Mouse (Mus musculus) brain, embryonic 14.5 days (tissue): ENCODE measurements around the gene Eif5. TPM values are rescaled to one million over a fixed set of nuclear protein-coding genes. Genes with fewer than 3 reads are reported as not detected.
A peak's percentile ranks its signal among the peaks of the same experiment; 100 is the strongest.

Source experiments
- DNase-seq: peaks from one replicate; pipeline ENCODE4 v3.0.0-alpha.2; 2011; ENCODE audit warnings: low read depth
- CTCF ChIP-seq: fragments of 200-500 bp; IDR thresholded peaks from 2 replicates; pipeline ENCODE4 v1.5.1; 2012; ENCODE audit warnings: inconsistent platforms, mild to moderate bottlenecking, moderate library complexity, borderline replicate concordance; ENCODE audit not compliant: insufficient read depth, insufficient read length; ENCODE audit errors: extremely low read depth
- POLR2A ChIP-seq: fragments of 200-500 bp; IDR thresholded peaks from 2 replicates; pipeline ENCODE4 v1.6.1; 2012; ENCODE audit warnings: mild to moderate bottlenecking, inconsistent platforms, borderline replicate concordance; ENCODE audit not compliant: poor library complexity, insufficient read depth, insufficient read length, severe bottlenecking; ENCODE audit errors: extremely low read depth
- polyA plus RNA-seq: library from polyadenylated mRNA; depleted of rRNA; stranded (reverse); fragments of >200 nt; gene quantifications from 2 replicates; pipeline ENCODE4 v1.2.3, GENCODE M21; 2012

Eif5 gene
- polyA plus RNA-seq, 1 experiment = 167 TPM

DNA sequence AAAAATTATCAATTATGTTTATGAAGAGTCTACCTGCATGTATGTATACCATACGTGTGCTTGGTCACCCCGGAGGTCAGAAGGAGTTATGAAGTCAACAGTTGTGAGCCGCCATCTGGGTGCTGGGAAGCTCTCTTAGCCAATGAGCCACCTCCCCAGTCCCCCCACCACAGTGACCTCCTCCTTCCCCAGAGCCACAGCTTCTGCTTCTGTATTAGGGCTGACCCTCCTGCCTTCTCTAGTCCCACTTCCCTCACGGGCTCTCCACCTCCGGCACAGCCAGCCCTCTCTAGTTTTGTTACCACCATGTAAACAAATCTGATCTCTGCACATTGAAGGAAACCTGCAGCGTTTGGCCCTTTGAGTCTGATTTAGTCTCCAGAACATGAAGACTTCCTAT is 19.7 kb downstream of the Eif5 start:
- DNase-seq = no peak
- TF ChIP-seq CTCF = no peak
- TF ChIP-seq POLR2A = no peak

DNA sequence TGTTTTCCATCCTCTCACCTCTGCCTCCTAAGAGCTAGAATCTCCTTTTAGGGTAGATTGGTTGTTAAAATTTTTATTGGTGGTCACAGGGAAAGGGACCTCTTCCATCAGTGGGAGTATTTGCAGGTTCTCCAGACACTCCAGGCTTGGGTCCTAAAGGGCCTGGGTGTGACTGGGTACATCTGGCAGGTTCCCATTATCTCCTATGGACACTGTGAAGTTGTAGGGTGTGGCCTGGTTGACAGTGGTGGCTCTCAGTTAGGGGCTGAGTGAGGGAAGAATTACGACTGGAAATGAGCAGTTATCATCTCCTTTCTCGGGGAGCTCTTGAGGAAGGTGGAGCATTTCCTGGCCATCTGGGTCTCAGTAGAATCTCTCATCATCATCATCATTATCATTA is 20.8 kb downstream of the Eif5 start:
- TF ChIP-seq POLR2A (no peak), CTCF (no peak)
- DNase-seq = no peak

DNA sequence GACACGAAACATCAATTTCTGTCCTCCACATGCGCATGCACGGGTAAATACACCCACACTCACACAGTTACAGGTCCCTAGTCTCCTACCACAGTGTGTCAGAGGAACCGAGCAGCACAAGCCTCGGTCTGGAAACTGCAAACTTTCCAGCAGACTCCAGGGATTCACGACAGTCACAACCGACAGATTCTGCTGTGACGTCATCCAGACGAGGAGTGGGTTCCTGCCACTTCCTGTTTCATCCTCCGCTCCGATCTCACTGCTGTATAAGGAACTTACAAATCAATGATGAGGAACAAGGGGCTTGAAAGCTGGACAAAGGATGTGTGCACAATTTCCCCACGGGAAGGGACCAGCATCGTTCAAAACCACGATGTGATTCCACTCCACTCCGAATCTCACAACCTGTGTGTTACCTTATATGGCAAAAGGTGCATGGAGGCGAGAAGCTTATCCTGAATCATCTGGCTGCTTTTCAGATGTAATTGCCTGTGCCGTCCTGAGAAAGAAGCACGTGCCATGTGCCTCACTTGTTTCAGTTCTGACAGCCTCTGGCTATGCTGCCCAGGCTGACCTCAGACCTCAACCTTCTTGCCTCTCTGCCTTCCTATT is 21.9 kb downstream of the Eif5 start:
- peak; percentile 58 for DNase-seq
- no peak for TF ChIP-seq CTCF
- no peak for TF ChIP-seq POLR2A

DNA sequence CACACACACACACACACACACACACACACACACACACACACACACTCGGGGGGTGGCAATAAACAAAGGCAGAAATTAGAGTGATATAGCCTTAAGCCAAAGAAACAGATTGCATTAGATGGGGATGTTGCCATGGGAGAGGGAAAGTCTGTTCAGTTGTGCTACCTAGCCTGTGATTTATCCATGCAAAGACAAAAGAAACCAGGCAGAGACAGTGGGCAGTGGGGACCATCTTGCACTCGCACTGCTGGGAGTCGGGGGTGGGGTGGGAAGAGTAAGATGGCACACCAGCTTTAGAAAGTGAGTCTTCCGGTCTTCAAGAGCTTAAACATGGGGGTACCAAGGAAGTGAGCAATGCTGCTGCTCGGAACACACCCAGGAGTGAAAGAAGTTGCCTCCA is 22.5 kb downstream of the Eif5 start:
- TF ChIP-seq POLR2A (no peak), CTCF (no peak)
- peak; percentile 20 for DNase-seq

DNA sequence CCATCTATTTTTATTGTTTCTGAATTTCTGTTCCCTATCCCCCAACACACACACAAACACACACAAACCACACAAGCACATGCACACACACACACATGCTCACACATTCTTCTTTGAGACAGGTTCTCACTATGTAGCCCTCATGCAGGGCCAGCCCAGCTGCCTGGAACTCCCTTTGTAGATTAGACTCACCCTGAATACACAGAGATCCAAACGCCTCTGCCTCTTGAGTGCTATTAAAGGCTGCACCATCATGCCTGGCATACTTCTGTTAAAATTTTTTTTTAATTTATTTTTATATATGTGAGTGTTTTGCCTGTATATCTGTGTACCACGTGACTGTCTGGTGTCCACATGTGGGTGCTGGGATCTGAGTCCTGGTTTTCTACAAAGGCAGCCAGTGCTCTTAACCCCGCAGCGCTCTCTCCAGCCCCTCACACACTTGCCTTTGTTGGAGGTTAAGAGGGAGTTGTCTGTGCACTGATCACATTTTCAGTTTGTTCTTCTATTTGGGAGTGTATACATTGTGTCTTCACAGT is 24.5 kb downstream of the Eif5 start:
- no peak for DNase-seq
- TF ChIP-seq POLR2A = no peak
- no peak for TF ChIP-seq CTCF

DNA sequence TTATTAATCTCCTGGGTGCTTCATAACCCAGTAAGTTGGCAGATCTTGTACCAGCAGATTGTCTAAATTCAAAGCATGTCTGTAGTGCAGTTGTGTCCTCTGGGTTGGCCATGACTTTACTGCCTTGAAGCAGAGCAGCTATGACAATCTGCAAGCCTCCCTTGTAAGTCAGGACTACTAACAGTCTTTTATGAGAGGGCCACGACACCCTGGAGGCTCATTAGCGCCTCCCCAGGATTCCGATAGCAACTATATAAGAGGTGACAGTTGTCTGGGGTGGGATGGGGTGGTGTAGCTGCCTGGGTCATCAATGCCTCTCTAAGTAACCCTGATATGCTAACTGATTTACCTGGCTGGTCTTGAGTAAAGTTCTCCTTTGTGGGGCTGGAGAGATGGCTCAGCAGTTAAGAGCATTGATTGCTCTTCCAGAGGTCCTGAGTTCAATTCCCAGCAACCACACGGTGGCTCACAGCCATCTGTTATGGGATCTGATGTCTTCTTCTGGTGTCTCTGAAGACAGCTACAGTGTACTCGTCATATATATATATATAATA is 25.3 kb downstream of the Eif5 start:
- no peak for TF ChIP-seq CTCF
- TF ChIP-seq POLR2A = no peak
- DNase-seq = no peak

DNA sequence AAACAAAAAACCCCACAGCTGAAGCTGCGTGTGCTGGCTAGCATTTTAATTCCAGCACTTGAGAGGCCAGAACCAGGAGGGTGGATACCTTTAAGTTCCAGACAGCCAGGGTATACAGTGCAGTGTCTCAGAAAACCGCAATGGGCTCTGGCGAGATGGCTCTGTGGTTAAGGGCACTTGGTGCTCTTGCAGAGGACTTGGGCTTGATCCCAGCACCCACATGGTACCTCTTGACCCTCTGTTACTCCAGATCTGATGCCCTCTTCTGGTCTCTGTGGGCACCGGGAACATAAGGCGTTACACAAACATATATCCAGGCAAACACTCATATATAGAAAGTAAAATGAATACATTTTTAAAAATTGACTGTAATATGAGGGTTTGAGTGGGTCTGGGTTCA is 27.5 kb downstream of the Eif5 start:
- no peak for DNase-seq
- no peak for TF ChIP-seq POLR2A
- no peak for TF ChIP-seq CTCF

DNA sequence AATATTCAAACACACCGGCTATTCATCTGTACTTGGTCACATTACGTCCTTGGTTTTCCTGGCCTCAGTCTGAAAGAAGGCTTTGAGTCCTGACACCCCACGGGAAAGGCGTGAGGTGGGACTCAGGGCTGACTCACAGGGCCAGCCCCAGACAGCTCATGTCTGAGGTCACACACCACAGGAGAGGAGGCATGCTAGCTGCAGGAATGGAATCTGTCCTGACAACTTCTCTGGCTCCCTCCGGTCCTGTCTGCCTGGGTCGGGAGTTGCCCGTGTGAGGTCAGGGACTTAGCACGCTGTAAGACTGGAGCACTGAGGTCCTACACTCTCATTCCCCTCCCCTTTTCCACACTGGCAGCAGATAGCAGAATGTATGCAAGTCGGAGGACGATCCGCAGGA is 31.0 kb downstream of the Eif5 start:
- TF ChIP-seq CTCF = no peak
- no peak for TF ChIP-seq POLR2A

DNA sequence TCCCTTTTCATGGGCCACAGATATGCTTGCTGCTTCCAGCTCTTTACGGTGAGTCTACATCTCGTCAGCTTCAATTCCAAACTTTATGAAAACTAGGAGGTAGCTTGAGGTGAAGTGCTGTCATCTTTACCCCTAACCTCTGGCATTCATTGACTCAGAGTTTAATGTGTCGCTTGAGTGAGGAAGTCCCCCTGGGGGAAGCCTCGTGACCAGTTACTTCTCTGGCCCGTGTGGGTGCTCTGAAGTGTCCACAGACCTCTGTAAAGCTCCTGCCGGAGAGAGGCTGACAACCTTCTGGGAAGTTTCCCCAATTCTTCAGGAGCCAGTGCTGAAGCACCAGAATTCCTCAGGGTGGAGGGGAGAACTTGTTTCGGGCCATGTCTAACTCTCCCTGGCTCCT is 34.6 kb downstream of the Eif5 start:
- TF ChIP-seq CTCF (no peak), POLR2A (no peak)

More for the DNA sequence above, 31.0 kb downstream of the Eif5 start:
- no peak for DNase-seq

DNA sequence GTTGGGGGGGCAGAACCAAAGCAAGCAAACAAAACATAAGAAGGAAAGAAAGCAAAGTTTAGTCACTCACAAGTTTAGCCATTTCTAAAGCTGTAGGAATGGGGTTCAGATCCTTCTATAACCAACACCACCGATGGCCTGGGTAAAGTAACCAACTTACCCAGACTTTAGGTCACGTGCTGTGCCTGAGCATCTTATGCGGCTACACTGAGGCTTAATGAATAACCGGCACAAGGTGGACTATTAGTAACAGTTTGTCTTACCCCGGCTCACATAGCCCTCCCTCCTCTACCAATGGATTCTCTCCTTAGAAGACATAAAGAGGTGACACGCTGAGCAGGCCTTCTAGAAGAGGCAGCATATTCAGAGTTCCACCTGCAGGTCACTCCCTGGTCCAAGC is 35.5 kb downstream of the Eif5 start:
- no peak for DNase-seq
- TF ChIP-seq CTCF (no peak), POLR2A (no peak)

More for the DNA sequence above, 34.6 kb downstream of the Eif5 start:
- DNase-seq = no peak

DNA sequence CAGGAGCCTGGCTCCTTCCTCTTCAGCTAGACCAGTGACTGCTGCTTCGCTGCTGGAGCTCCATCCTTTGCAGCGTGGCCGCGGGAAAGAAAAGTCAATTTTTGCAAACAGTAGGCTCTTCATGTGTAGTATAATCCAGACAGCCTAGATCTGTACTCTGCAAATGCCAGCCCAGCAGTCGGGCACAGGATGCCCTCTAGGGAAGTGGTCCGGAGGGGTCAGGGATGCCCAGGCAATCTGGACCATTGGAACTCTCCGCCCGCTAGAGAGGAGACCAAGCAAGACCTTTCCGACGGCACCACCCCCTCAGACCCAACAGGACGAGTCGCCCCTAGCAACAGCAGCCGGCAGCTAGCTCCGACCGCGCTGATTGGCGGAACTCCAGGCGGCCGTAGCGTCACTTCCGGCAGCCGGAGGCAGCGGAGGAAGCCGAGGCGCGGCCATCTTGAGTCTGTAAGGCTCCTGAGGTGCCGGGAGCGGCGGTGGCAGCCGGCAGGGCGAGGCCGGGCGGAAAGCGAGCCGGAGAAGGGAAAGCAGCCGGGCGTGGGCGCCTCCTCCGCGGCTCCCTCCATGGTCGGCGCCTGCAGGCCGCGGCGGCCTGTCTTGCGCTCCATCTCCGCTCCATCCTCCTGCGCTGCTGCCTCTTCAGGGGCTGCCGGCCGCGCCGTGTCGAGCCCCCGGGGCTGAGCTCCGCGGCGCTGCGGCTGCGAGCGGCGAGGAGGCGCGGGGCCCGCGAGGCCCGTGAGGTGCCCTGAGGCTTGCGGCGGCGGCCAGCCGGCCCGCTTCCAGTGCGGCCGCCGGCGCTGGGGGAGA is 36.5 kb downstream of the Eif5 start, which contains the start of gene Mark3:
Mark3 (plus strand) TSS at position 450 of the 813 bp plus-strand sequence.
- peak; percentile 99 for DNase-seq
- no peak for TF ChIP-seq CTCF
- peak; percentile 92 for TF ChIP-seq POLR2A

DNA sequence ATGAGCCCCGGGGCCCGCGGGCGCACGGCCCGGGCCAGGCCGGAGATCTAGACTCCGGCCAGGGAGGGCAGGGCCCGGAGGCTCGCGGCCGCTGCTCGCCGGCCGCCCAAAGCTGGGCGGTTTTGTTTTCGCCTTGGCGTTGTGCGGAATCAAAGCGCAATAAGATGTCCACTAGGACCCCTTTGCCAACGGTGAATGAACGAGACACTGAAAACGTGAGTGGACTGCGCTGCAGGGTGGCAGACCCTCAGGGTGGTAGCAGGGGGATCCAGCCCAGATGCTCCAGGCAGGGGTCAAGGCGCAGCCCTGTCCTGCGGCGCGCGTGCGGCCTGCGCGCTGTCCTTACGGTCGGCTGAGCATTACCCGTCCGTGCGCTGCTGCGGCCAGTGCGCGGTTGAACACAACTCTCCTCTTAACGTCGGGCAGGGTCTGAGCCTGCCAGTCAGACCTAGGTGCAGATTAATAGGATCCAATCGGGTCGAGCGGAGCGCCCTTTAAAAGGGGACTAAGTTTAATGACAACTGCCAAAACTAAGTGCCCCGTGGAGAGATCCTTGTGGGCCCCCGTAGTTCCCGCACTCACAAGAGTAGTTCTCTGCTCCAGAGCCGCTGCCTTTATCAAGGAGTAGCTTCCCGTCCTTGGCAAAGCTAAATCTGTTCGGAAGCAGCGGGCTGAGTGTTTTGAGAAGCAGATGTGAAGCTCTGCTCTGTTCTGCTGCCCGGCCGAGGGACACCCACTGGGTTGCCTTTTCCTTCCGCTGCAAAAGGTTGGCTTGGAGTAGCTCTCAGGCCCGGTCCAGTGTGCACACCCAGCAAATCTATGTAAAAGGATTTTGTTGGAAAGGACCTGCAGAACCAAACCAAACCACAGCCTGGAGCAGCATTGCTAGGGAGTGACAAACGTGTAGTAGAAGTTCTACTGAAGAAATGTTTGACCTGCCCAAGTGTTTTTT is 37.3 kb downstream of the Eif5 start:
- no peak for TF ChIP-seq POLR2A
- TF ChIP-seq CTCF = no peak
- DNase-seq = peak; percentile 64

DNA sequence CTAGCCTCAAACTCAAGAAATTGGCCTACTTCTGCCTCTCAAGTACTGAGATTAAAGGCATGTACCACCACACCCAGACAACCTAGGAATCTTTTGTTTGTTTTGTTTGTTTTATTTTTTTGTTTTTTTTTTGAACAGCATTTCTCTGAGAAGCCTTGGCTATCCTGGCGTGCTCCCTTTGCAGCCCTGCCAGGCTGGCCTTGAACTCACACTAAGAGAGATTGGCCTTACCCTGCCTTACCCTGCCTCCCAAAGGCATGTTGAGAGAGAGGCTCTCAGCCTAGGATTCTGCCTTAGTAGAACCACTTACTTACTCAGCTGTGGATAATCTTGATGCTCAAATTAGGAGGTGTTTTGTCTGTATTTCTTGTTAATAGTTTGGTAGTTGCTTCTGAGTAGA is 45.2 kb downstream of the Eif5 start:
- TF ChIP-seq CTCF (no peak), POLR2A (no peak)
- DNase-seq = no peak

DNA sequence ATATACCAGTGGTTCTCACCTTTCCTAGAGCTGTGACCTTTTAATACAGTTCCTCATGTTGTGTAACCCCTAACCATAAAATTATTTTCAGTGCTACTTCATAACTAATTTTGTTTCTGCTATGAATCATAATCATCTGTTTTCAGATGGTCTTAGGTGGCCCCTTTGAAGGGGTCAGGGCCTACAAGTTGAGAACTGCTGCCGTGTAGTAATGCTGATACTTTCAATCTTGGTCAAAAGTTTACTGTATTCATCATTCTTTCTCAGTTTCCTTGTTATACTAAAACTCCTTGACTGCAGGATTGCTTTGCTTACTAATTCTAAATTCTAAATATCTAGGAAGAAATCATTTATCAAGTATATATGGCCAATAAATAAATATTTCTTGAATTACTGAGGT is 46.6 kb downstream of the Eif5 start:
- TF ChIP-seq CTCF (no peak), POLR2A (no peak)
- DNase-seq = no peak
